Mouse (Mus musculus): Measurements from ENCODE around the gene Aplnr.

DNA sequence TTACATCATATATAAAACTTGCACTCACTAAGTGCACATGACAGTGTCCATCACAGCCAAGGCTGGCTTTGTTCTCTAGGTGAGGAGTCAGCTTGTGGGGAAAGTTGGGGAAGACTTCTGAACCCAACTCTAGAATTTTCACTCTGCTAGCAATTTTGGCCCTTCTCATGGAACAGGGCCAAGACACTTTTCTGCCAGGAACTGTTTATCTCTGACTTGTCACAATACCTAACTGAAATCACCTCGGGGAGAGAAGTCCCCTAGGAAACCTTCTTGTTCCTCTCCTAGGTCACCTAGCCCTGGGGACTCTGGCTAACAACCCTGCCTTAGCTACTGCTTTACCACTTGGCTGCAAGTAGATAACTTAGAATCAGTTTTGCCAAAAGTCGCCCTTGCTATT lies 3.8 kb upstream of the Aplnr start:
- no peak for TF ChIP-seq CTCF (IDR thresholded peaks at IDR 0.05; ENCODE audit: low read depth, low read length)
- TF ChIP-seq POLR2A (IDR thresholded peaks at IDR 0.05; ENCODE audit: borderline replicate concordance, low read depth, low read length), result no peak

Data from bone marrow macrophage, adult 2 months (primary cell).